Mouse (Mus musculus): ENCODE results near the gene Pla2g6.

DNA sequence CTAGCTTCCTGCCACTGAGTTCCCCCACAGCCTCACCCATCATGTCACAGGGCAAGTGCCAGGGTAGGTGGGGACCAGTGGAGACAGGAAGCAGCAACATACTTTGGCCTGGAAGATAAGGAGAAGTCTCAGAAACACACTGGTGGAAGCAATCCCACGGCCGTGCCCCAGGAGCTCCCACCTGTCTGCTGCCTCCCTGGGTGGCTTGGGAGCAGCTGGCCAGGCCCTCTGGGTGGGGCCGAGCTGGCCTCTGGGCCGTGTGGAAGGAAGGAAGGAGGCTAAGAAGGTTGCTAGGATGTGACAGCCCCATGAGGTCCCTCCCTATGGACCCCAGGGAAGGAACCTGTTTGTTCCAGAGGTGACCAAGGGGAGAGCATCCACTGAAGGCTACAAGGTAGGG, 32.8 kb upstream of the Pla2g6 start:
- TF ChIP-seq CTCF (IDR thresholded peaks at IDR 0.05; ENCODE audit: low read depth) (no peak), EP300 (IDR thresholded peaks at IDR 0.05; ENCODE audit: low read depth) (no peak)
